Mouse (Mus musculus): ENCODE results near the gene Ppm1h. TPM values are rescaled to one million over a fixed set of nuclear protein-coding genes. Genes with fewer than 3 reads are reported as not detected.

The Ppm1h gene
- polyA plus RNA-seq, 1 experiment from 2014 or later, result 2.2 TPM

- WGBS (ENCODE audit: insufficient replicate concordance), result 3% methylated on average over 18 of the region's 19 CpGs
- Histone ChIP-seq H3K9me3 (replicated peaks) (no peaks in the 10 kb centered on the region), H3K4me3 (replicated peaks) (peak overlapping the region; percentile 63), H3K4me2 (peak overlapping the region; percentile 67), H3K36me3 (replicated peaks) (no peaks in the 10 kb centered on the region), H3K9ac (no peak overlapping the region), H3K4me1 (replicated peaks) (peaks cover 13% of the 10 kb centered on the region), H3K27me3 (peaks cover 50% of the 10 kb centered on the region), H3K27ac (replicated peaks) (no peak overlapping the region; the same call in 1 of the 2 replicates)
- no peak for ATAC-seq (ENCODE audit: insufficient read depth)
Observed at GRCm38 (mm10) chr10:122680387-122681084, 2.0 kb downstream of the Ppm1h start.

- ATAC-seq (ENCODE audit: insufficient read depth), result no peak
- no peak overlapping the region for H3K4me3 ChIP-seq (replicated peaks)
- H3K4me1 ChIP-seq (replicated peaks), result peaks cover 13% of the 10 kb centered on the region
- H3K9ac ChIP-seq, result no peak overlapping the region
- WGBS (ENCODE audit: insufficient replicate concordance), result 48% methylated on average over 4 of the region's 4 CpGs
- no peak overlapping the region for H3K4me2 ChIP-seq
- no peaks in the 10 kb centered on the region for H3K36me3 ChIP-seq (replicated peaks)
- peaks cover 50% of the 10 kb centered on the region for H3K27me3 ChIP-seq
- H3K27ac ChIP-seq (replicated peaks), result no peak overlapping the region
- H3K9me3 ChIP-seq (replicated peaks), result no peaks in the 10 kb centered on the region
Observed at GRCm38 (mm10) chr10:122681085-122681408, 2.5 kb downstream of the Ppm1h start.

GRCm38 (mm10) chr10:122683819-122684330 is 5.3 kb downstream of the Ppm1h start:
- Histone ChIP-seq H3K4me1 (replicated peaks) (peaks cover 13% of the 10 kb centered on the region), H3K9ac (no peak overlapping the region), H3K4me2 (no peak overlapping the region), H3K27me3 (peaks cover 27% of the 10 kb centered on the region), H3K4me3 (replicated peaks) (no peak overlapping the region), H3K9me3 (replicated peaks) (no peaks in the 10 kb centered on the region), H3K27ac (replicated peaks) (no peak overlapping the region), H3K36me3 (replicated peaks) (no peaks in the 10 kb centered on the region; the same call in 1 of the 2 replicates)
- no peak for ATAC-seq (ENCODE audit: insufficient read depth)
- WGBS (ENCODE audit: insufficient replicate concordance), result 37% methylated on average over 5 of the region's 5 CpGs

- Histone ChIP-seq H3K27ac (replicated peaks) (no peak overlapping the region), H3K9ac (no peak overlapping the region), H3K9me3 (replicated peaks) (no peaks in the 10 kb centered on the region), H3K4me3 (replicated peaks) (no peak overlapping the region), H3K27me3 (peaks cover 13% of the 10 kb centered on the region), H3K4me2 (no peak overlapping the region), H3K36me3 (replicated peaks) (no peaks in the 10 kb centered on the region; the same call in 1 of the 2 replicates), H3K4me1 (replicated peaks) (peaks cover 8% of the 10 kb centered on the region)
- peak; percentile 40 for ATAC-seq (ENCODE audit: insufficient read depth)
- 51% methylated on average over 1 of the region's 1 CpGs for WGBS (ENCODE audit: insufficient replicate concordance)
Observed at GRCm38 (mm10) chr10:122685297-122685696, 6.7 kb downstream of the Ppm1h start.

GRCm38 (mm10) chr10:122685836-122686531 is 7.4 kb downstream of the Ppm1h start:
- Histone ChIP-seq H3K9ac (no peak overlapping the region), H3K36me3 (replicated peaks) (no peaks in the 10 kb centered on the region; the same call in 1 of the 2 replicates), H3K4me2 (no peak overlapping the region), H3K27me3 (peaks cover 6% of the 10 kb centered on the region; the same call in 1 of the 2 replicates), H3K4me1 (replicated peaks) (peaks cover 5% of the 10 kb centered on the region; the same call in 1 of the 2 replicates), H3K27ac (replicated peaks) (no peak overlapping the region), H3K9me3 (replicated peaks) (no peaks in the 10 kb centered on the region), H3K4me3 (replicated peaks) (no peak overlapping the region)
- 79% methylated on average over 19 of the region's 19 CpGs for WGBS (ENCODE audit: insufficient replicate concordance)
- ATAC-seq (ENCODE audit: insufficient read depth), result no peak

- WGBS (ENCODE audit: insufficient replicate concordance), result 73% methylated on average over 6 of the region's 6 CpGs
- Histone ChIP-seq H3K4me1 (replicated peaks) (no peaks in the 10 kb centered on the region), H3K27me3 (no peaks in the 10 kb centered on the region), H3K36me3 (replicated peaks) (no peaks in the 10 kb centered on the region; the same call in 1 of the 2 replicates), H3K9me3 (replicated peaks) (no peaks in the 10 kb centered on the region), H3K4me2 (no peak overlapping the region), H3K9ac (no peak overlapping the region), H3K4me3 (replicated peaks) (no peak overlapping the region), H3K27ac (replicated peaks) (no peak overlapping the region)
- no peak for ATAC-seq (ENCODE audit: insufficient read depth)
Observed at GRCm38 (mm10) chr10:122690698-122691097, 12.1 kb downstream of the Ppm1h start.

- WGBS (ENCODE audit: insufficient replicate concordance), result 57% methylated on average over 12 of the region's 12 CpGs
- no peaks in the 10 kb centered on the region for H3K4me1 ChIP-seq (replicated peaks)
- no peak overlapping the region for H3K27ac ChIP-seq (replicated peaks)
- no peak overlapping the region for H3K4me3 ChIP-seq (replicated peaks)
- no peaks in the 10 kb centered on the region for H3K27me3 ChIP-seq
- no peak for ATAC-seq (ENCODE audit: insufficient read depth)
- no peaks in the 10 kb centered on the region for H3K9me3 ChIP-seq (replicated peaks)
- no peaks in the 10 kb centered on the region for H3K36me3 ChIP-seq (replicated peaks)
- no peak overlapping the region for H3K9ac ChIP-seq
- no peak overlapping the region for H3K4me2 ChIP-seq
Observed at GRCm38 (mm10) chr10:122693158-122693777, 14.7 kb downstream of the Ppm1h start.

GRCm38 (mm10) chr10:122693911-122694618 is 15.5 kb downstream of the Ppm1h start:
- no peak for ATAC-seq (ENCODE audit: insufficient read depth)
- no peak overlapping the region for H3K4me2 ChIP-seq
- no peaks in the 10 kb centered on the region for H3K27me3 ChIP-seq

GRCm38 (mm10) chr10:122696335-122696734 is 17.8 kb downstream of the Ppm1h start:
- ATAC-seq (ENCODE audit: insufficient read depth), result no peak
- Histone ChIP-seq H3K9ac (no peak overlapping the region), H3K4me3 (replicated peaks) (no peak overlapping the region), H3K27ac (replicated peaks) (no peak overlapping the region), H3K4me1 (replicated peaks) (no peaks in the 10 kb centered on the region), H3K36me3 (replicated peaks) (no peaks in the 10 kb centered on the region), H3K4me2 (no peak overlapping the region), H3K9me3 (replicated peaks) (no peaks in the 10 kb centered on the region), H3K27me3 (no peaks in the 10 kb centered on the region)
- 58% methylated on average over 1 of the region's 1 CpGs for WGBS (ENCODE audit: insufficient replicate concordance)

More at GRCm38 (mm10) chr10:122693911-122694618, 15.5 kb downstream of the Ppm1h start:
- Histone ChIP-seq H3K36me3 (replicated peaks) (no peaks in the 10 kb centered on the region), H3K27ac (replicated peaks) (no peak overlapping the region), H3K9ac (no peak overlapping the region), H3K9me3 (replicated peaks) (no peaks in the 10 kb centered on the region), H3K4me3 (replicated peaks) (no peak overlapping the region), H3K4me1 (replicated peaks) (no peaks in the 10 kb centered on the region)
- 73% methylated on average over 17 of the region's 17 CpGs for WGBS (ENCODE audit: insufficient replicate concordance)

GRCm38 (mm10) chr10:122698347-122698746 is 19.8 kb downstream of the Ppm1h start:
- no peak overlapping the region for H3K4me2 ChIP-seq
- H3K36me3 ChIP-seq (replicated peaks), result no peaks in the 10 kb centered on the region
- H3K27me3 ChIP-seq, result no peaks in the 10 kb centered on the region
- H3K4me3 ChIP-seq (replicated peaks), result no peak overlapping the region
- no peak overlapping the region for H3K9ac ChIP-seq
- no peaks in the 10 kb centered on the region for H3K4me1 ChIP-seq (replicated peaks)
- no peak overlapping the region for H3K27ac ChIP-seq (replicated peaks)
- 65% methylated on average over 5 of the region's 5 CpGs for WGBS (ENCODE audit: insufficient replicate concordance)
- H3K9me3 ChIP-seq (replicated peaks), result no peaks in the 10 kb centered on the region
- no peak for ATAC-seq (ENCODE audit: insufficient read depth)

Data from liver, embryonic 15.5 days (tissue).